ENCODE assay signal across 13 mouse cellular contexts in genomic region chr4:31290301-31290975, GRCm38 (mm10).
DNase-seq lines count a peak whose midpoint lies in the region; ATAC-seq and TF ChIP-seq lines count a peak whose summit lies in the region.
"Had no signal": no experiment of that assay in that cellular context is flagged by ENCODE, and none has a peak within 500 bp of the region (broad histone marks: within the 10 kb centered on the region; RNA-seq: fewer than 3 reads in every experiment).

No protein-coding gene starts in this region.

- H3K9ac ChIP-seq in heart, postnatal 0 days (replicated peaks; ENCODE audit: low read depth, low read length): no peak overlapping the region
- no peak overlapping the region for H3K9ac ChIP-seq in limb, embryonic 14.5 days (ENCODE audit: low read depth, low read length, severe bottlenecking)
- H3K9ac ChIP-seq in forebrain, embryonic 11.5 days (ENCODE audit: low read length): no peak overlapping the region
- H3K9ac ChIP-seq: forebrain, postnatal 0 days had no signal

- WGBS in heart, postnatal 0 days: 31% methylated on average over 5 of the region's 5 CpGs
- WGBS in limb, embryonic 14.5 days: 47% methylated on average over 5 of the region's 5 CpGs
- WGBS in forebrain, embryonic 11.5 days: 72% methylated on average over 5 of the region's 5 CpGs

- no peak overlapping the region; the same call in 1 of the 2 replicates for H3K4me2 ChIP-seq in heart, postnatal 0 days (ENCODE audit: low read depth, low read length)
- no peak overlapping the region for H3K4me2 ChIP-seq in limb, embryonic 14.5 days (replicated peaks; ENCODE audit: low read depth, low read length, severe bottlenecking)
- no peak overlapping the region for H3K4me2 ChIP-seq in forebrain, embryonic 11.5 days (ENCODE audit: low read depth, low read length, severe bottlenecking)

- TF ChIP-seq POLR2A in brain, embryonic 14.5 days (IDR thresholded peaks at IDR 0.05; ENCODE audit: borderline replicate concordance, extremely low read depth, insufficient read depth, insufficient read length, poor library complexity, severe bottlenecking): no peak
- TF ChIP-seq POLR2A in limb, embryonic 14.5 days (IDR thresholded peaks at IDR 0.05; ENCODE audit: borderline replicate concordance, extremely low read depth, insufficient read depth, insufficient read length): no peak

- TF ChIP-seq EP300 in heart, postnatal 0 days (IDR thresholded peaks at IDR 0.05; ENCODE audit: low read depth): no peak

- H3K36me3 ChIP-seq in heart, postnatal 0 days (replicated peaks; ENCODE audit: control insufficient read depth, insufficient read depth, low read length): no peaks in the 10 kb centered on the region
- no peaks in the 10 kb centered on the region for H3K36me3 ChIP-seq in limb, embryonic 14.5 days (ENCODE audit: control insufficient read depth, insufficient read depth, low read length)
- no peaks in the 10 kb centered on the region for H3K36me3 ChIP-seq in forebrain, embryonic 11.5 days (ENCODE audit: control insufficient read depth, insufficient read depth, low read length)

- DNase-seq in heart, postnatal 0 days (ENCODE audit: low spot score): peak; percentile 58
- DNase-seq in heart, postnatal 14 days: no peak
- peak; percentile 16 for DNase-seq in brain, adult 2 months (ENCODE audit: low read depth, low spot score)
- DNase-seq in brain, embryonic 14.5 days (ENCODE audit: low read depth): peak; percentile 52
- no peak for DNase-seq in limb, embryonic 14.5 days (ENCODE audit: low spot score)
- no peak for DNase-seq in forebrain, embryonic 11.5 days (ENCODE audit: low spot score)
- no peak for DNase-seq in c-Kit-positive CD71-positive TER-119-positive erythroid progenitor cells, embryonic 14.5 days (ENCODE audit: low spot score)
- DNase-seq: cerebellum, postnatal 10 days; forebrain, postnatal 0 days; gastrocnemius, postnatal 36 days; kidney, adult 11 months; thymus, adult 18-20 months had no signal

- no peaks in the 10 kb centered on the region; the same call in 1 of the 2 replicates for H3K4me1 ChIP-seq in heart, postnatal 0 days (ENCODE audit: control insufficient read depth, insufficient read depth)
- H3K4me1 ChIP-seq in limb, embryonic 14.5 days (ENCODE audit: control insufficient read depth, insufficient read depth, low read length): no peaks in the 10 kb centered on the region
- H3K4me1 ChIP-seq in forebrain, embryonic 11.5 days (replicated peaks; ENCODE audit: control insufficient read depth, insufficient read depth, low read length): no peaks in the 10 kb centered on the region

- H3K27ac ChIP-seq in heart, postnatal 0 days (ENCODE audit: low read depth): peak overlapping the region; percentile 60
- H3K27ac ChIP-seq in limb, embryonic 14.5 days (replicated peaks; ENCODE audit: low read depth, low read length): no peak overlapping the region
- no peak overlapping the region for H3K27ac ChIP-seq in forebrain, embryonic 11.5 days (ENCODE audit: low read depth, low read length)

- no peak for TF ChIP-seq CTCF in heart, postnatal 0 days (IDR thresholded peaks at IDR 0.05; ENCODE audit: low read depth)
- TF ChIP-seq CTCF in brain, embryonic 14.5 days (IDR thresholded peaks at IDR 0.05; ENCODE audit: borderline replicate concordance, extremely low read depth, insufficient read depth, insufficient read length): no peak

- H3K27me3 ChIP-seq in heart, postnatal 0 days (ENCODE audit: control insufficient read depth, insufficient read depth, low read length): no peaks in the 10 kb centered on the region
- no peaks in the 10 kb centered on the region for H3K27me3 ChIP-seq in limb, embryonic 14.5 days (ENCODE audit: control insufficient read depth, insufficient read depth, low read length)
- no peaks in the 10 kb centered on the region for H3K27me3 ChIP-seq in forebrain, embryonic 11.5 days (ENCODE audit: control insufficient read depth, insufficient read depth, low read length)
- H3K27me3 ChIP-seq: CH12.LX had no signal

- peak; percentile 60; the same call in 1 of the 2 replicates for ATAC-seq in heart, postnatal 0 days (ENCODE audit: insufficient read depth, low read depth)
- peak; percentile 44; the same call in 1 of the 2 replicates for ATAC-seq in limb, embryonic 14.5 days (ENCODE audit: low FRiP score, low read depth)
- ATAC-seq in forebrain, embryonic 11.5 days (replicated peaks; ENCODE audit: low FRiP score): no peak
- ATAC-seq: forebrain, postnatal 0 days had no signal

- intact Hi-C loops in heart, postnatal 14 days (cut with DNase I): no loop called here

- no peak overlapping the region for H3K4me3 ChIP-seq in heart, postnatal 0 days (ENCODE audit: low read depth, low read length)
- H3K4me3 ChIP-seq in limb, embryonic 14.5 days (replicated peaks; ENCODE audit: low read length): no peak overlapping the region
- no peak overlapping the region for H3K4me3 ChIP-seq in forebrain, embryonic 11.5 days (ENCODE audit: low read depth, low read length)

- H3K9me3 ChIP-seq in heart, postnatal 0 days (replicated peaks; ENCODE audit: control insufficient read depth, low read length): no peaks in the 10 kb centered on the region
- no peaks in the 10 kb centered on the region for H3K9me3 ChIP-seq in limb, embryonic 14.5 days (ENCODE audit: control insufficient read depth, low read length)
- no peaks in the 10 kb centered on the region for H3K9me3 ChIP-seq in forebrain, embryonic 11.5 days (ENCODE audit: control insufficient read depth, low read length)

Comparison
In these comparisons a context has a peak if more than half of its experiments do, and no peak if none do; other contexts are left out.
1. DNase-seq: peak in heart, postnatal 0 days (single experiment), brain, adult 2 months (single experiment) and brain, embryonic 14.5 days (single experiment); none in heart, postnatal 14 days (0 of 2), limb, embryonic 14.5 days (single experiment), forebrain, embryonic 11.5 days (single experiment) and c-Kit-positive CD71-positive TER-119-positive erythroid progenitor cells, embryonic 14.5 days (single experiment).